Comparison of ENCODE assay signal across 9 mouse cellular contexts in the genomic region with DNA sequence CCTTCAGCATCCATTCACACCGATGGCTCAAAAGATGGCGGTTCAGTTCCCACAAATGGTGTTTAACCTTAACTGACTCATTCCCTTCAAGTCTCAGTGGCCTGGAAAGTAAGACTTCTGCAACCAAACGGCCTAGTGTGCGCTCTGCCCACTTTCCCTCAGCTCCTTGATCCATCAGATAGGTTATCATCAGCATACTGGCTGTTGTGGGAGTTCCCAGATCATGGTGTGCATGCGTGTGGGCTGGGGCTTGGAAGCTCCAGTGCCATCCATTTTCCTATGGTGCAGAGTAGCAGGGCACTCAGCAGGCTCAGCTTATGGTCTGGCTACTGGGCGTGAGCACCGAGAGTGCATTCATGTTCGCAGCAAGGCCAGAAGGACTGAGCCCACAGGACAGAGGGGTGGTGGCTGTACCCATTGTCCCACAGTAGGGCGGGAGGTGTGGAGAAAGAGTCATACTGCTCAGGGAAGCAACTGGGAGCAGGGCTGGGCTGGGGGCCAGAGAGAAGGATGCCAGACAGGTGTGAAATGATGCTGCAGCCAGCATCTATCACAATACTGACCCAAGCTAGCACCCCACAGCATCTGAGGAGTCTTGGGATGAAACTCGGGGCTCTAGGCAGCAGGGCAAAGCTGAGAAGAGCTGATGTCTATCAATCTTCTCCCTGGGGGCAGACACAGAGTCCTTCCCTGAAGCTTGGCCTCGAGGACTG. TPM values are rescaled to one million over a fixed set of nuclear protein-coding genes. Genes with fewer than 3 reads are reported as not detected.
DNase-seq lines count a peak whose midpoint lies in the region; ATAC-seq and TF ChIP-seq lines count a peak whose summit lies in the region.
"Had no signal": no experiment of that assay in that cellular context is flagged by ENCODE, and none has a peak within 500 bp of the region (broad histone marks: within the 10 kb centered on the region; RNA-seq: fewer than 3 reads in every experiment).

No protein-coding gene starts in this region.

- no peak for ATAC-seq in forebrain, embryonic 16.5 days
- ATAC-seq in liver, embryonic 11.5 days (replicated peaks; ENCODE audit: low FRiP score): peak; percentile 44; the same call in 1 of the 2 replicates
- no peak for ATAC-seq in neural tube, embryonic 14.5 days (ENCODE audit: low read depth)

- WGBS in forebrain, embryonic 16.5 days: 70% methylated on average over 11 of the region's 11 CpGs
- 71% methylated on average over 11 of the region's 11 CpGs for WGBS in liver, embryonic 11.5 days
- 74% methylated on average over 11 of the region's 11 CpGs for WGBS in neural tube, embryonic 14.5 days

- no peak for TF ChIP-seq CTCF in layer of hippocampus, adult 2 months (conservative IDR thresholded peaks at IDR 0.05)

- no peaks in the 10 kb centered on the region for H3K27me3 ChIP-seq in forebrain, embryonic 16.5 days (replicated peaks; ENCODE audit: control insufficient read depth, insufficient read depth, low read length)
- no peaks in the 10 kb centered on the region for H3K27me3 ChIP-seq in liver, embryonic 11.5 days (replicated peaks; ENCODE audit: control insufficient read depth, insufficient read depth, low read length)
- H3K27me3 ChIP-seq in neural tube, embryonic 14.5 days (ENCODE audit: control insufficient read depth, insufficient read depth, low read length): no peaks in the 10 kb centered on the region

- peak overlapping the region; percentile 39; the same call in 1 of the 2 replicates for H3K9ac ChIP-seq in forebrain, embryonic 16.5 days (replicated peaks; ENCODE audit: low read depth, low read length)
- H3K9ac ChIP-seq in liver, embryonic 11.5 days (ENCODE audit: low read depth, low read length): 0 out of 2 replicates have a peak overlapping the region, but pooled peaks have one; percentile 16
- peak overlapping the region; percentile 34; the same call in 1 of the 2 replicates for H3K9ac ChIP-seq in neural tube, embryonic 14.5 days (replicated peaks; ENCODE audit: low read depth, low read length)

- no peak overlapping the region; the same call in 1 of the 2 replicates for H3K4me3 ChIP-seq in layer of hippocampus, adult 2 months
- H3K4me3 ChIP-seq in forebrain, embryonic 16.5 days (replicated peaks; ENCODE audit: low read length): no peak overlapping the region
- no peak overlapping the region for H3K4me3 ChIP-seq in liver, embryonic 11.5 days (ENCODE audit: low read depth, low read length)
- H3K4me3 ChIP-seq in neural tube, embryonic 14.5 days (ENCODE audit: low read depth, low read length): no peak overlapping the region

- peaks cover 72% of the 10 kb centered on the region for H3K4me1 ChIP-seq in forebrain, embryonic 16.5 days (replicated peaks; ENCODE audit: control insufficient read depth, insufficient read depth, low read length)
- peaks cover 97% of the 10 kb centered on the region for H3K4me1 ChIP-seq in liver, embryonic 11.5 days (replicated peaks; ENCODE audit: control insufficient read depth, insufficient read depth, low read length)
- peaks cover 77% of the 10 kb centered on the region for H3K4me1 ChIP-seq in neural tube, embryonic 14.5 days (ENCODE audit: control insufficient read depth, insufficient read depth, low read length)

- peak overlapping the region; percentile 1; the same call in 1 of the 2 replicates for H3K4me2 ChIP-seq in forebrain, embryonic 16.5 days (ENCODE audit: low read length)
- H3K4me2 ChIP-seq in liver, embryonic 11.5 days: no peak overlapping the region
- peak overlapping the region; percentile 11; the same call in 1 of the 2 replicates for H3K4me2 ChIP-seq in neural tube, embryonic 14.5 days (ENCODE audit: low read depth, low read length)

- no peaks in the 10 kb centered on the region for H3K36me3 ChIP-seq in forebrain, embryonic 16.5 days (ENCODE audit: control insufficient read depth, insufficient read depth)
- H3K36me3 ChIP-seq in liver, embryonic 11.5 days (ENCODE audit: control insufficient read depth, insufficient read depth, low read length): no peaks in the 10 kb centered on the region
- no peaks in the 10 kb centered on the region for H3K36me3 ChIP-seq in neural tube, embryonic 14.5 days (ENCODE audit: control insufficient read depth, insufficient read depth, low read length)

- H3K27ac ChIP-seq in layer of hippocampus, adult 2 months: peak overlapping the region; percentile 46; the same call in 1 of the 2 replicates
- H3K27ac ChIP-seq in forebrain, embryonic 16.5 days (ENCODE audit: low read length): peak overlapping the region; percentile 87
- 0 out of 2 replicates have a peak overlapping the region, but pooled peaks have one; percentile 50 for H3K27ac ChIP-seq in liver, embryonic 11.5 days (ENCODE audit: low read depth, low read length)
- H3K27ac ChIP-seq in neural tube, embryonic 14.5 days (ENCODE audit: low read depth, low read length): peak overlapping the region; percentile 82

- H3K9me3 ChIP-seq in forebrain, embryonic 16.5 days (ENCODE audit: control insufficient read depth, low read length): no peaks in the 10 kb centered on the region
- no peaks in the 10 kb centered on the region for H3K9me3 ChIP-seq in liver, embryonic 11.5 days (ENCODE audit: control insufficient read depth, low read length)
- no peaks in the 10 kb centered on the region for H3K9me3 ChIP-seq in neural tube, embryonic 14.5 days (ENCODE audit: control insufficient read depth, low read length)

- no peak for DNase-seq in layer of hippocampus, adult 2 months (ENCODE audit: low spot score in 2 of 2)
- no peak for DNase-seq in layer of hippocampus, postnatal 36 days
- no peak for DNase-seq in liver, embryonic 11.5 days (ENCODE audit: low spot score)
- DNase-seq in thymus, adult 18-20 months: no peak
- DNase-seq in kidney, postnatal 14 days: no peak
- DNase-seq in natural killer cell, adult 2 months (ENCODE audit: low spot score in 2 of 2): no peak
- DNase-seq: gastrocnemius, postnatal 36 days had no signal

RNA-seq across cellular contexts. Expression of a gene that starts 33.7 kb away (rescaled TPM):
- 10 to 100 TPM; 87.7 to 99.3 TPM for total RNA-seq in layer of hippocampus, adult 2 months (2021)
- 10 to 100 TPM; 88.1 to 94.5 TPM for total RNA-seq in layer of hippocampus, postnatal 36 days (2021)
- polyA plus RNA-seq in forebrain, embryonic 16.5 days (2015; fragmentation: Nextera tagmentation; extraction: Ambion mirVana): 52.6 and 56.6 TPM in 2 replicates
- 27.5 and 31.0 TPM in 2 replicates for polyA plus RNA-seq in liver, embryonic 11.5 days (2014; fragmentation: Nextera tagmentation; extraction: Ambion mirVana)
- polyA plus RNA-seq in neural tube, embryonic 14.5 days (2014; fragmentation: Nextera tagmentation; extraction: Ambion mirVana): 72.7 and 75.0 TPM in 2 replicates
